Mouse (Mus musculus) liver, adult 2 months (tissue): Measurements from ENCODE around the gene Aagab. TPM values are rescaled to one million over a fixed set of nuclear protein-coding genes. Genes with fewer than 3 reads are reported as not detected.

Experiments used
- DNase-seq: peaks from one replicate; pipeline ENCODE4 v3.0.0-alpha.2; 2011; ENCODE audit warnings: low read depth, low spot score; ENCODE audit errors: extremely low read depth
- H3K27ac ChIP-seq: fragments of 200-500 bp; replicated peaks from 2 replicates; pipeline ENCODE4 v1.5.1; 2012; ENCODE audit warnings: low read depth, mild to moderate bottlenecking, control low read depth, inconsistent platforms, low read length; ENCODE audit not compliant: insufficient read depth
- H3K27me3 ChIP-seq: fragments of 200-500 bp; 2 replicates; pipeline ENCODE4 v1.6.1; 2012; ENCODE audit warnings: mild to moderate bottlenecking, moderate library complexity, low read length, inconsistent platforms; ENCODE audit not compliant: control insufficient read depth, insufficient read depth
- H3K36me3 ChIP-seq: fragments of 200-500 bp; 2 replicates; pipeline ENCODE4 v1.6.1; 2012; ENCODE audit warnings: low read length, inconsistent platforms; ENCODE audit not compliant: control insufficient read depth, insufficient read depth
- H3K4me1 ChIP-seq: fragments of 200-500 bp; 2 replicates; pipeline ENCODE4 v1.6.1; 2011; ENCODE audit warnings: low read length; ENCODE audit not compliant: control insufficient read depth, insufficient read depth
- H3K4me3 ChIP-seq: fragments of 200-500 bp; 2 replicates; pipeline ENCODE4 v1.5.1; 2011; ENCODE audit warnings: low read depth, mild to moderate bottlenecking, control low read depth, low read length, moderate library complexity; ENCODE audit not compliant: insufficient read depth
- H3K79me2 ChIP-seq: fragments of 200-500 bp; 2 replicates; pipeline ENCODE4 v1.6.1; 2012; ENCODE audit warnings: inconsistent platforms, mild to moderate bottlenecking, low read length, moderate library complexity; ENCODE audit not compliant: control insufficient read depth, insufficient read depth
- H3K9ac ChIP-seq: fragments of 200-500 bp; 2 replicates; pipeline ENCODE4 v1.6.1; 2012; ENCODE audit warnings: low read depth, mild to moderate bottlenecking, control low read depth, inconsistent platforms, low read length
- CTCF ChIP-seq: fragments of 200-500 bp; IDR thresholded peaks from 2 replicates; pipeline ENCODE4 v1.5.1; 2011; ENCODE audit warnings: low read depth, low read length, control low read depth
- POLR2A ChIP-seq: fragments of 200-500 bp; IDR thresholded peaks from 2 replicates; pipeline ENCODE4 v1.6.1; 2011; ENCODE audit warnings: low read length, control low read depth; ENCODE audit not compliant: insufficient read depth; ENCODE audit errors: extremely low read depth
- WGBS: fragments of 180-500 bp; shearing (Covaris S2); methylation state at CpG from one replicate; pipeline ENCODE4 v1.1.7; 2018; 5-methylcytosine and 5-hydroxymethylcytosine counted together
- polyA plus RNA-seq: library from polyadenylated mRNA; depleted of rRNA; stranded (reverse); fragments of >200 nt; gene quantifications from 2 replicates; pipeline ENCODE4 v1.2.3, GENCODE M21; 2012
- total RNA-seq: library from RNA; depleted of rRNA; stranded (reverse); fragments of >200 nt; gene quantifications from 2 replicates; pipeline ENCODE4 v1.2.3, GENCODE M21; 2014

The Aagab gene
- total and polyA plus RNA-seq, 2 experiments = 11.9 to 14.9 TPM

DNA sequence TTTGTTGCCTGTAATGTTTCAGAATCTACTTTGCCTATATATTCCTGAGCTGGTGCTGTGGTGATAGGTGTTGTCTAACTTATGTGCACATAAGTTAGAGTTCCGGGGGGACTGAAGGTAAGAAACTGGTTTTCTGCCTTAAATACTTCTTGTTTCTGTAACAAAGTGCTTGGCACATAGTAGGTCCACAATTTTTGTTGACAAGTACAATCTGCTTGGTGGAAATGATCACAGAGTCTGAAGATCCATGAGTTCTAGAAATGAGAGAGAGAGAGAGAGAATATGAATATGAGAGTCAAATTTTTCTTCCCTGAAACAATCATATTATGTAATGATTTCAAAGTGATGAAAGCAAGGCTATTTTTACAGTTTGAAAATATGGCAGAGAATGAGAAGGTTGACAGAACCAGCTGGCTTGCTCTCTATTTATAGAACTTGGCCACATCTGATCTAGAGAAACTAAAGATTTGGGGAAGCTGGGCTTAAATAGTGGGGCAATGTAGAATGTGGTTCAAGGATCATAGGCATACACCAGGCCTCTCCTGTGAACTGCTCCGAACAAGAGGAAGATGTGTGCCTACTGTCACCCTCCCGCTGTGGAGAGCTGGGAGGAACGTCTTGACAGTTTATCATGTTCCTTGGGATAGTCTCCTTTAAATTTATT is 39.7 kb downstream of the Aagab start:
- H3K4me1 ChIP-seq = no peaks in the 10 kb centered on the region
- TF ChIP-seq POLR2A (no peak), CTCF (no peak)
- H3K36me3 ChIP-seq = peaks cover 10% of the 10 kb centered on the region; the same call in 1 of the 2 replicates
- no peak overlapping the region for H3K9ac ChIP-seq
- no peak overlapping the region for H3K4me3 ChIP-seq
- H3K79me2 ChIP-seq = no peaks in the 10 kb centered on the region
- H3K27me3 ChIP-seq = no peaks in the 10 kb centered on the region
- no peak overlapping the region for H3K27ac ChIP-seq
- no peak for DNase-seq
- 93% methylated on average over 4 of the region's 4 CpGs for WGBS

DNA sequence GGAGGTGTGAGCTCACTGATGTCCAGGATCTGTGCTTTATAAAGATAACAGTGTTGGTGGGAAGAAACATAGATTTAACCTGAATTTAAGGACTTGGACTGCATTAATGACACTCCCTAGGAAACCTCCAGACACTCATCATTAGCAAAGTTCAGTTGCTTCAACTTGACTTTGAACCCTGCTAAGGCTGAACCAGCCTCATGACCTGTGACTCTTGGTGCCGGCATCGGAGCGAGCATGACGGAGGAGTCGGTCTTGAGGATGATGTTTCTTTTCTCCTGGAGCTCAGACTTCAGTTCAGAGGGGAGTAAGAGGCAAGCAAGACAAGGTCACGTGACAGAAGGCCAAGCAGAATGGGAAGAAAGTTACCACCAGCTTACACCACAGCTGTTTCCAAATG is 41.6 kb downstream of the Aagab start:
- peak; percentile 19 for DNase-seq
- WGBS = 88% methylated on average over 6 of the region's 6 CpGs
- H3K4me3 ChIP-seq = no peak overlapping the region
- no peak for TF ChIP-seq POLR2A
- TF ChIP-seq CTCF = no peak
- no peaks in the 10 kb centered on the region for H3K27me3 ChIP-seq
- no peaks in the 10 kb centered on the region for H3K79me2 ChIP-seq
- no peak overlapping the region for H3K9ac ChIP-seq
- no peaks in the 10 kb centered on the region; the same call in 1 of the 2 replicates for H3K4me1 ChIP-seq
- no peak overlapping the region for H3K27ac ChIP-seq
- peaks cover 5% of the 10 kb centered on the region; the same call in 1 of the 2 replicates for H3K36me3 ChIP-seq

DNA sequence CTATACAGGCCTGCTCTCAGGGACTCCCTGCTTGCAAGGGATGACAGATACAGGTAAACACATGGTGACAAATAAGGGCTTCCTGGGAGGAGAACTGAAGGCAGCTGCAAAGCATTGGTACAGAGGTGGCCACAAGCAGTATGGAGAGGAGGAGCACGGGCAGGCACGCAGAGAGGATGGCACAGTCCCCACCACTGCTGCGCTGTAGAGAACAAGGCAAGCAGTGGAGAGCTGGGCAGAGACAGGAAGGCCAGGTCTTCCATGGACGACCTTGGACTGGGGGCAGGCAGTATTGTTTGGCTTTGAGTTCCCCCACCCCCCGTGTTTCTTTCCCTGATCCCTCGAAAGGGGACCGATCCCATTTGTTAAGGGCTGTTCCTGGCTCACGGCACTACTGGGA is 42.6 kb downstream of the Aagab start:
- H3K4me3 ChIP-seq = no peak overlapping the region
- WGBS = 55% methylated on average over 8 of the region's 8 CpGs
- H3K79me2 ChIP-seq = no peaks in the 10 kb centered on the region
- no peak overlapping the region for H3K27ac ChIP-seq
- DNase-seq = no peak
- H3K36me3 ChIP-seq = peaks cover 6% of the 10 kb centered on the region; the same call in 1 of the 2 replicates
- H3K4me1 ChIP-seq = no peaks in the 10 kb centered on the region; the same call in 1 of the 2 replicates
- H3K27me3 ChIP-seq = no peaks in the 10 kb centered on the region
- TF ChIP-seq POLR2A (no peak), CTCF (no peak)
- no peak overlapping the region for H3K9ac ChIP-seq

GRCm38 (mm10) chr9:63647581-63648519 is 45.4 kb downstream of the Aagab start:
- TF ChIP-seq POLR2A = no peak
- no peak for TF ChIP-seq CTCF
- Histone ChIP-seq H3K4me1 (no peaks in the 10 kb centered on the region; the same call in 1 of the 2 replicates), H3K79me2 (no peaks in the 10 kb centered on the region), H3K27ac (no peak overlapping the region), H3K27me3 (no peaks in the 10 kb centered on the region), H3K9ac (no peak overlapping the region), H3K4me3 (no peak overlapping the region), H3K36me3 (peaks cover 9% of the 10 kb centered on the region; the same call in 1 of the 2 replicates)
- peak; percentile 19 for DNase-seq
- WGBS = 74% methylated on average over 9 of the region's 9 CpGs

- H3K27ac ChIP-seq = no peak overlapping the region
- no peak overlapping the region for H3K9ac ChIP-seq
- H3K79me2 ChIP-seq = no peaks in the 10 kb centered on the region
- H3K36me3 ChIP-seq = peaks cover 9% of the 10 kb centered on the region; the same call in 1 of the 2 replicates
- 94% methylated on average over 9 of the region's 9 CpGs for WGBS
- H3K4me3 ChIP-seq = no peak overlapping the region
- TF ChIP-seq POLR2A = no peak
- TF ChIP-seq CTCF = no peak
- no peak for DNase-seq
- H3K4me1 ChIP-seq = no peaks in the 10 kb centered on the region; the same call in 1 of the 2 replicates
- H3K27me3 ChIP-seq = no peaks in the 10 kb centered on the region
Measured at GRCm38 (mm10) chr9:63648520-63648918, 46.1 kb downstream of the Aagab start.
